Mouse (Mus musculus) liver, embryonic 14.5 days (tissue): ENCODE results near the gene Scg2. TPM values are rescaled to one million over a fixed set of nuclear protein-coding genes. Genes with fewer than 3 reads are reported as not detected.

Experiments used
- ATAC-seq: fragments of 200-750 bp; cut with Nextera tagmentation; 2 replicates; pipeline ENCODE4 v1.8.0; 2017; ENCODE audit warnings: moderate number of reproducible peaks, mild to moderate bottlenecking, moderate library complexity; ENCODE audit not compliant: insufficient read depth
- DNase-seq, 3 experiments: peaks; one replicate each; pipeline ENCODE4 v3.0.0-alpha.2; 2012 to 2013; ENCODE audit warnings: low read depth in 3 of 3, low spot score in 3 of 3
- H3K27ac ChIP-seq: fragments of 300-500 bp; sonication (generic); 2 replicates; pipeline ENCODE4 v1.5.1; 2014; ENCODE audit warnings: moderate library complexity, mild to moderate bottlenecking, control low read depth, inconsistent platforms
- H3K27me3 ChIP-seq: fragments of 300-500 bp; sonication (generic); 2 replicates; pipeline ENCODE4 v1.6.1; 2014; ENCODE audit warnings: mild to moderate bottlenecking, low read length, moderate library complexity; ENCODE audit not compliant: control insufficient read depth, insufficient read depth
- H3K36me3 ChIP-seq: fragments of 300-500 bp; sonication (generic); replicated peaks from 2 replicates; pipeline ENCODE4 v1.6.1; 2014; ENCODE audit warnings: low read depth; ENCODE audit not compliant: control insufficient read depth, insufficient read depth
- H3K4me1 ChIP-seq, 2 experiments: fragments of 200-500 bp in 1 of 2; fragments of 300-500 bp in 1 of 2; sonication (generic) in 1 of 2; replicated peaks; 2 replicates each; pipeline ENCODE4 v1.6.1; 2012 to 2014; ENCODE audit warnings: antibody characterized with exemption in 1 of 2, inconsistent platforms in 1 of 2, low read length in 1 of 2; ENCODE audit not compliant: control insufficient read depth in 2 of 2, insufficient read depth in 2 of 2
- H3K4me2 ChIP-seq: fragments of 300-500 bp; sonication (generic); 2 replicates; pipeline ENCODE4 v1.6.1; 2014; ENCODE audit warnings: low read depth, mild to moderate bottlenecking, control low read depth, moderate library complexity
- H3K4me3 ChIP-seq, 2 experiments: fragments of 200-500 bp in 1 of 2; fragments of 300-500 bp in 1 of 2; sonication (generic) in 1 of 2; 2 replicates each; pipeline ENCODE4 v1.5.1; 2012 to 2014; ENCODE audit warnings: low read depth in 2 of 2, low read length in 2 of 2, mild to moderate bottlenecking in 2 of 2, control low read depth in 1 of 2, inconsistent platforms in 1 of 2, moderate library complexity in 1 of 2; ENCODE audit not compliant: insufficient read depth in 1 of 2
- H3K9ac ChIP-seq: fragments of 300-500 bp; sonication (generic); replicated peaks from 2 replicates; pipeline ENCODE4 v1.6.1; 2014; ENCODE audit warnings: mild to moderate bottlenecking, control low read depth, moderate library complexity
- H3K9me3 ChIP-seq: fragments of 300-500 bp; sonication (generic); 2 replicates; pipeline ENCODE4 v1.6.1; 2016; ENCODE audit warnings: low read length, mixed read lengths; ENCODE audit not compliant: control insufficient read depth
- CTCF ChIP-seq: IDR thresholded peaks from 2 replicates; pipeline ENCODE4 v1.5.1; 2016; ENCODE audit warnings: antibody characterized with exemption, low read depth, control low read depth
- EP300 ChIP-seq: IDR thresholded peaks from 2 replicates; pipeline ENCODE4 v1.6.1; 2016; ENCODE audit warnings: antibody characterized with exemption, low read depth
- WGBS: fragments of 180-500 bp; shearing (Covaris S2); extraction: QIAGEN DNeasy Blood & Tissue Kit; methylation state at CpG from one replicate; pipeline ENCODE4 v1.1.7; 2014; ENCODE audit not compliant: insufficient replicate concordance; 5-methylcytosine and 5-hydroxymethylcytosine counted together
- polyA plus RNA-seq, 2 experiments: library from polyadenylated mRNA; depleted of rRNA in 1 of 2; stranded (reverse) in 1 of 2; unstranded in 1 of 2; fragments of >200 nt; fragmentation: Nextera tagmentation in 1 of 2; extraction: Ambion mirVana in 1 of 2; gene quantifications; 2 replicates each; pipeline versions ENCODE4 v1.2.1 to v1.2.3; 2012 to 2014

The Scg2 gene
- polyA plus RNA-seq, 2 experiments: 0.06 TPM; not detected in 1

- Histone ChIP-seq H3K27ac (no peak overlapping the region), H3K4me3 (no peak overlapping the region), H3K4me2 (no peak overlapping the region), H3K27me3 (no peaks in the 10 kb centered on the region), H3K36me3 (no peaks in the 10 kb centered on the region), H3K9me3 (no peaks in the 10 kb centered on the region), H3K9ac (no peak overlapping the region), H3K4me1 (no peaks in the 10 kb centered on the region)
- TF ChIP-seq EP300: no peak
- no peak for TF ChIP-seq CTCF
- DNase-seq (no peak), ATAC-seq (no peak)
- WGBS: 61% methylated on average over 4 of the region's 4 CpGs
These were observed 5.7 kb upstream of the Scg2 start for GRCm38 (mm10) chr1:79445586-79445985.

GRCm38 (mm10) chr1:79437755-79438154, 2.2 kb downstream of the Scg2 start:
- 51% methylated on average over 1 of the region's 1 CpGs for WGBS
- Histone ChIP-seq H3K36me3 (no peaks in the 10 kb centered on the region), H3K27ac (no peak overlapping the region), H3K4me1 (no peaks in the 10 kb centered on the region), H3K9ac (no peak overlapping the region), H3K4me2 (no peak overlapping the region), H3K9me3 (no peaks in the 10 kb centered on the region), H3K4me3 (no peak overlapping the region), H3K27me3 (no peaks in the 10 kb centered on the region)
- no peak for ATAC-seq
- DNase-seq: no peak
- no peak for TF ChIP-seq CTCF
- no peak for TF ChIP-seq EP300

GRCm38 (mm10) chr1:79436671-79437070, 3.2 kb downstream of the Scg2 start:
- Histone ChIP-seq H3K4me1 (no peaks in the 10 kb centered on the region), H3K4me2 (no peak overlapping the region), H3K9ac (no peak overlapping the region), H3K27ac (no peak overlapping the region), H3K4me3 (no peak overlapping the region), H3K36me3 (no peaks in the 10 kb centered on the region), H3K9me3 (no peaks in the 10 kb centered on the region), H3K27me3 (no peaks in the 10 kb centered on the region)
- ATAC-seq: no peak
- no peak for TF ChIP-seq CTCF
- no peak for DNase-seq
- WGBS: 65% methylated on average over 8 of the region's 8 CpGs

- no peak for TF ChIP-seq EP300
- no peak for TF ChIP-seq CTCF
- no peak overlapping the region for H3K27ac ChIP-seq
- H3K27me3 ChIP-seq: no peaks in the 10 kb centered on the region
- no peak overlapping the region for H3K4me3 ChIP-seq
- DNase-seq (no peak), ATAC-seq (no peak)
- no peak overlapping the region for H3K4me2 ChIP-seq
- no peak overlapping the region for H3K9ac ChIP-seq
- H3K36me3 ChIP-seq: no peaks in the 10 kb centered on the region
- no peaks in the 10 kb centered on the region for H3K4me1 ChIP-seq
- no peaks in the 10 kb centered on the region for H3K9me3 ChIP-seq
- WGBS: 43% methylated on average over 5 of the region's 5 CpGs
These were observed 10.9 kb downstream of the Scg2 start for GRCm38 (mm10) chr1:79429058-79429457.

- Histone ChIP-seq H3K4me3 (no peak overlapping the region), H3K27me3 (no peaks in the 10 kb centered on the region), H3K4me2 (no peak overlapping the region), H3K27ac (no peak overlapping the region), H3K4me1 (no peaks in the 10 kb centered on the region), H3K36me3 (no peaks in the 10 kb centered on the region), H3K9ac (no peak overlapping the region), H3K9me3 (no peaks in the 10 kb centered on the region)
- ATAC-seq (no peak), DNase-seq (no peak)
- TF ChIP-seq EP300: no peak
- TF ChIP-seq CTCF: no peak
These were observed 24.4 kb downstream of the Scg2 start for GRCm38 (mm10) chr1:79415496-79415895.
